Mouse (Mus musculus) forebrain, postnatal 0 days (tissue): ENCODE results near the gene Nipal1. TPM values are rescaled to one million over a fixed set of nuclear protein-coding genes. Genes with fewer than 3 reads are reported as not detected.

Experiments
- ATAC-seq: fragments of 200-750 bp; cut with Nextera tagmentation; 2 replicates; pipeline ENCODE4 v1.8.0; 2017; ENCODE audit warnings: mild to moderate bottlenecking, moderate library complexity
- DNase-seq: peaks from one replicate; pipeline ENCODE4 v3.0.0-alpha.2; 2015
- H3K27ac ChIP-seq: fragments of 300-500 bp; sonication (generic); 2 replicates; pipeline ENCODE4 v1.5.1; 2014; ENCODE audit warnings: low read depth, mild to moderate bottlenecking, antibody characterized with exemption, low read length, moderate library complexity, mixed read lengths
- H3K27me3 ChIP-seq: fragments of 300-500 bp; sonication (generic); 2 replicates; pipeline ENCODE4 v1.6.1; 2014; ENCODE audit warnings: mild to moderate bottlenecking, low read length, mixed read lengths; ENCODE audit not compliant: insufficient read depth
- H3K36me3 ChIP-seq: fragments of 300-500 bp; sonication (generic); 2 replicates; pipeline ENCODE4 v1.6.1; 2014; ENCODE audit warnings: mild to moderate bottlenecking, moderate library complexity; ENCODE audit not compliant: insufficient read depth
- H3K4me1 ChIP-seq: fragments of 300-500 bp; sonication (generic); 2 replicates; pipeline ENCODE4 v1.6.1; 2014; ENCODE audit warnings: antibody characterized with exemption; ENCODE audit not compliant: insufficient read depth
- H3K4me2 ChIP-seq: fragments of 300-500 bp; sonication (generic); 2 replicates; pipeline ENCODE4 v1.6.1; 2014; ENCODE audit warnings: low read depth, mild to moderate bottlenecking, moderate library complexity
- H3K4me3 ChIP-seq: fragments of 300-500 bp; sonication (generic); 2 replicates; pipeline ENCODE4 v1.5.1; 2014; ENCODE audit warnings: low read depth, low read length, mixed read lengths
- H3K9ac ChIP-seq: fragments of 300-500 bp; sonication (generic); 2 replicates; pipeline ENCODE4 v1.6.1; 2014; ENCODE audit warnings: mild to moderate bottlenecking
- H3K9me3 ChIP-seq: fragments of 300-500 bp; sonication (generic); 2 replicates; pipeline ENCODE4 v1.6.1; 2016; ENCODE audit warnings: low read length
- CTCF ChIP-seq: sonication (generic); IDR thresholded peaks from 2 replicates; pipeline ENCODE4 v1.5.1; 2016; ENCODE audit warnings: antibody characterized with exemption, control low read depth, low read depth
- WGBS: fragments of 180-500 bp; shearing (Covaris S2); extraction: QIAGEN DNeasy Blood & Tissue Kit; methylation state at CpG from one replicate; pipeline ENCODE4 v1.1.7; 2014; 5-methylcytosine and 5-hydroxymethylcytosine counted together
- polyA plus RNA-seq: library from polyadenylated mRNA; unstranded; fragments of >200 nt; fragmentation: Nextera tagmentation; extraction: Ambion mirVana; gene quantifications from 2 replicates; pipeline ENCODE4 v1.2.1, GENCODE M21; 2015
- total RNA-seq: library from RNA; depleted of rRNA; stranded (reverse); fragments of >200 nt; gene quantifications from 2 replicates; pipeline ENCODE4 v1.2.3, GENCODE M21; 2014

Nipal1 gene
- total and polyA plus RNA-seq, 2 experiments from 2014 or later, result 0.05 to 0.44 TPM

GRCm38 (mm10) chr5:72636576-72636975 is 11.0 kb upstream of the Nipal1 start:
- no peak for TF ChIP-seq CTCF
- Histone ChIP-seq H3K9me3 (no peaks in the 10 kb centered on the region), H3K9ac (no peak overlapping the region), H3K4me2 (no peak overlapping the region), H3K36me3 (no peaks in the 10 kb centered on the region), H3K4me1 (no peaks in the 10 kb centered on the region), H3K27me3 (no peaks in the 10 kb centered on the region), H3K27ac (no peak overlapping the region), H3K4me3 (no peak overlapping the region)
- ATAC-seq (no peak), DNase-seq (no peak)
- 92% methylated on average over 3 of the region's 3 CpGs for WGBS

DNA sequence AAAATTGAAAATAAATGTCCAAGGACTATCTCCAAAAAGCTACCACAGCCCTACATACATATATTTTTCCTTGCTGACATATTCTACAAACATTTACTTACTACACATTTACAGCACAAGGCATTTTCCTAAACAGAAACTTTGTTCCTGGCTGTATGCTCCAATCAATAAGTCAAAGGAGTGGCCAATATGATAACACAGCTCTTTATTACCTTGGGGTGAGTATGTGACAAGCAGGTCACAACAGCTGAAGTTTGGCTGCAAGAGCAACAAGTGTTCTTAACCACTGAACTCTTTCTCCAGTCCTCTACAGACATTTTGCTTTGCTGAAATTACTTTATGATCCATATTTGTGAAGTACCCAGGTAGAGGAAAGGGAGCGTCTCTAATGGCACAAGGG is 7.5 kb upstream of the Nipal1 start:
- Histone ChIP-seq H3K36me3 (no peaks in the 10 kb centered on the region), H3K27me3 (no peaks in the 10 kb centered on the region), H3K4me1 (no peaks in the 10 kb centered on the region), H3K4me3 (no peak overlapping the region), H3K9me3 (no peaks in the 10 kb centered on the region), H3K9ac (no peak overlapping the region), H3K4me2 (no peak overlapping the region), H3K27ac (no peak overlapping the region)
- DNase-seq (no peak), ATAC-seq (no peak)
- TF ChIP-seq CTCF, result no peak
- WGBS, result 97% methylated on average over 1 of the region's 1 CpGs

DNA sequence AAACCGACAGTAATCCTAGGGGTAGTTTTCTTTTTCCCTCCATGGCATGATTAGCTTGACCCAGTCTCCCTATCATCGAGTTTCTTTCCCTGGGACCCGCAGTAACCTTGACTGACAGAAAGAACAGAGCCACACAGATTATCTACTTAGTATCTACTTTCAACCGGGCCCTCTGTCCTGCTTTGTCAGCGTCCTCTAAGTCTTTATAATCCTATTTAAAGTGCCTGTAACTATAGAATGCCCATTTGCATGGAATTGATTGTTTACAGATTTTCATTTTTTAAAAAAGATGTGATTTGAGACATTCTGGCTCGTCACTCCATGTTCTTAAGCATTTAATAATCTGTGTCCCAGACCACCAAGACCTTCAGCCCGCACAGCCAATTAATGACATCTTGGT is 3.9 kb upstream of the Nipal1 start:
- Histone ChIP-seq H3K27me3 (peaks cover 11% of the 10 kb centered on the region), H3K4me3 (no peak overlapping the region), H3K27ac (no peak overlapping the region), H3K9me3 (no peaks in the 10 kb centered on the region), H3K36me3 (no peaks in the 10 kb centered on the region), H3K9ac (no peak overlapping the region), H3K4me1 (no peaks in the 10 kb centered on the region), H3K4me2 (no peak overlapping the region)
- DNase-seq (no peak), ATAC-seq (no peak)
- TF ChIP-seq CTCF, result no peak
- WGBS, result 46% methylated on average over 7 of the region's 7 CpGs

- no peak for TF ChIP-seq CTCF
- Histone ChIP-seq H3K4me2 (no peak within 1 kb of the TSS), H3K27me3 (peaks cover 15% of the 10 kb centered on the region), H3K4me3 (no peak within 1 kb of the TSS), H3K4me1 (no peaks in the 10 kb centered on the region), H3K36me3 (no peaks in the 10 kb centered on the region), H3K27ac (no peak within 1 kb of the TSS), H3K9ac (no peak within 1 kb of the TSS), H3K9me3 (no peaks in the 10 kb centered on the region)
- DNase-seq (no peak), ATAC-seq (no peak)
- WGBS, result 47% methylated on average over 1 of the region's 1 CpGs
Observed at GRCm38 (mm10) chr5:72644175-72644574, 3.4 kb upstream of the Nipal1 start, which contains the start of gene Cnga1. Gene Cnga1, minus strand, starts transcription at chr5:72644275.

DNA sequence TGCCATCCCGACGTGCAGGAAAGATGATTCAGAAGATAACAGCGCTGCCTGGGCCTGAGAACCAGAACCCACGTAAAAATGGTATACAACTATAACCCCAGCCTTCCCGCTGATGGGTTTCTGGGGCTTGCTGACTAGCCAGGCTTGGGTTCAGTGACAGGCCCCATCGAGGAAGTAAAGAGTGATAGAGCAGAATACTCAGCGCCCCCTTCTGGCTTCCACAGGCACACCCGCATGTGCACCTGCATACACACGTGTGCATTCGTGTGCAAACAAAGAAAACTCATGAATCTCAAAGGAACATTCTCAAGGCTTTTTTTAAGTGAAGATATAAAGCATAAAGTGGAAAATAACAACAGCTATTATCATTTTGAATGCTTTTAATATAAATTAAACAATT is 1.5 kb upstream of the Nipal1 start:
- H3K4me1 ChIP-seq, result no peaks in the 10 kb centered on the region
- TF ChIP-seq CTCF, result peak; percentile 33; the same call in 1 of the 2 replicates
- no peak for DNase-seq
- H3K36me3 ChIP-seq, result no peaks in the 10 kb centered on the region
- H3K27me3 ChIP-seq, result peaks cover 15% of the 10 kb centered on the region
- H3K4me3 ChIP-seq, result no peak overlapping the region
- no peak for ATAC-seq
- 44% methylated on average over 10 of the region's 10 CpGs for WGBS
- H3K9me3 ChIP-seq, result no peaks in the 10 kb centered on the region
- H3K9ac ChIP-seq, result no peak overlapping the region
- no peak overlapping the region for H3K27ac ChIP-seq
- no peak overlapping the region for H3K4me2 ChIP-seq

DNA sequence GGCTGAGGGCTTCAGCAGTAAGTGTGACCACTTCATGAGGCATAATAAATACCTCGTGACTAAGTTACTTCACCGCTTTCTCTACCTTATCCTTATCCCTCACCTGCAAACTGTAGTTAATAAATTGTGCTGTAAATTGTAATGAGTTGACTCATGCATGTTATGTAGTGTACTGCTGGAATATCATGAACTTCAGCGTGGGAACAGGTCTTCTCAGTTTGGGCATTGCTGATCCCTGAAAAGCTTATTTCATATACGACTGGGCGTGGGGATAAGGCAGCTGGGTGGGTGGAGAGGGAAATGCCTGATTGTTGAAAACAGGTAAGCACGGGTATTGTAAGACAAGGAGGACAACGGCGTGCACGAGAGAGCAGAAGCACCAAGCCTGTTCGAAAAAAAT is 599 bp upstream of the Nipal1 start:
- peak overlapping the region; percentile 46 for H3K4me3 ChIP-seq
- no peaks in the 10 kb centered on the region for H3K9me3 ChIP-seq
- H3K9ac ChIP-seq, result peak overlapping the region; percentile 40; the same call in 1 of the 2 replicates
- peak overlapping the region; percentile 87 for H3K4me2 ChIP-seq
- no peaks in the 10 kb centered on the region for H3K36me3 ChIP-seq
- H3K27me3 ChIP-seq, result peaks cover 15% of the 10 kb centered on the region
- no peaks in the 10 kb centered on the region for H3K4me1 ChIP-seq
- ATAC-seq, result no peak
- 30% methylated on average over 10 of the region's 10 CpGs for WGBS
- no peak overlapping the region for H3K27ac ChIP-seq
- no peak for DNase-seq
- TF ChIP-seq CTCF, result no peak

- H3K4me1 ChIP-seq, result no peaks in the 10 kb centered on the region
- ATAC-seq, result peak; percentile 42; the same call in 1 of the 2 replicates
- H3K9ac ChIP-seq, result peak overlapping the region; percentile 40
- no peak for DNase-seq
- WGBS, result 8% methylated on average over 18 of the region's 18 CpGs
- H3K4me3 ChIP-seq, result peak overlapping the region; percentile 46
- no peak overlapping the region for H3K27ac ChIP-seq
- H3K4me2 ChIP-seq, result peak overlapping the region; percentile 87
- H3K27me3 ChIP-seq, result peaks cover 15% of the 10 kb centered on the region
- H3K9me3 ChIP-seq, result no peaks in the 10 kb centered on the region
- no peak for TF ChIP-seq CTCF
- no peaks in the 10 kb centered on the region for H3K36me3 ChIP-seq
Observed at GRCm38 (mm10) chr5:72647958-72648595, 482 bp downstream of the Nipal1 start.
